Mouse (Mus musculus) 3T3-L1 (cell line): ENCODE data around the gene Mib2.
"Not testable (repeated sequence)": the region's sequence is repeated elsewhere in the genome, so short reads cannot be mapped to it uniquely, and the experiment has no call there.

Source experiments
- DNase-seq: peaks from one replicate; pipeline ENCODE4 v3.0.0-alpha.2; 2015; ENCODE audit warnings: low read depth, low spot score

Gene Mib2

DNA sequence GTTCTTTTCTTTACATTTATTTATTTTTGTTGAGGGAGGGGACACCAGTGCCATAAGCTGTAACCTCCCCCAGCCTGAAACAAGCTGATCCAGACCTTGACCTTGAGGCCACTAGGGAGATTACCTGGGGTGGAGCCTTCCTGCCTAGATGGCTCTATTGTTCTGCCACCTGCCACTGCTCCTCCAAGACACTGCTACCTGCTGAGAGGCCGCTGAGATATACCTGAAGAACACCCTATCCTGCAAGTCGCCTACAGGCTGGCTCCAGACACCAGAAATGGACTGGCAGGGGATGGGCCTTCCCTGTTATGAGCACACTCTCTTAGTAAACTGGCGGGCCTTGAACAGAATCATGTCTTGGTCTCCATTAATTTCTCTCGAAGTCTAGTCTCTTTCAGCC is 1.2 kb upstream of the Mib2 start:
- not testable (repeated sequence) for DNase-seq

DNA sequence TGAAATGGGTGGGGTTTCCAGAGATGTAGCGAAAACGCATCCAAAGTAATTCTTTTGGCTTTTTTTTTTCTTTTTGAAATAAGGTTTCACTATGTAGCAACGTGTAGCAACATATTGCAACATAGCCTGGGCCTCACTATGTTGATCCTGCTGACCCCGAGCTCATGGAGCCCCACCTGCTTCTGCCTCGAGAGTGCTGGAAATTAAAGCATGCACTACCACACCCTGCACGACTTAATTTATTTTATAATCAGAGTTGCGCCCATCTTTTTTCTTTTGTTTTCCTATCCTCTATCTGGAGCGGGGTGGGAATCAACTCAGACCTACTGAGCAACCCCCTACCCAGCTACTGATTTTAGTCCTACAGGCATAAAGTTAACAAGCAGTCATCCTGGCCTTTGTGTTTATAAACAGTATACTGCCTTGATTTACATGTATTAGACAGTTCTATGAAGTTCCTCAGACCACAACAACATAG is 639 bp upstream of the Mib2 start:
- DNase-seq, result no peak

GRCm38 (mm10) chr4:155666903-155667302 is 2.1 kb downstream of the Mib2 start:
- DNase-seq, result no peak

GRCm38 (mm10) chr4:155660641-155661040 is 8.4 kb downstream of the Mib2 start:
- DNase-seq, result peak; percentile 72

GRCm38 (mm10) chr4:155658961-155659360 is 10.0 kb downstream of the Mib2 start:
- no peak for DNase-seq

GRCm38 (mm10) chr4:155656214-155656751 is 12.7 kb downstream of the Mib2 start:
- no peak for DNase-seq

- peak; percentile 41 for DNase-seq
These were observed 14.3 kb downstream of the Mib2 start for GRCm38 (mm10) chr4:155654456-155655298.

GRCm38 (mm10) chr4:155654183-155654455 is 14.9 kb downstream of the Mib2 start:
- no peak for DNase-seq

- DNase-seq, result peak; percentile 64
These were observed 15.4 kb downstream of the Mib2 start for GRCm38 (mm10) chr4:155653451-155654182.

DNA sequence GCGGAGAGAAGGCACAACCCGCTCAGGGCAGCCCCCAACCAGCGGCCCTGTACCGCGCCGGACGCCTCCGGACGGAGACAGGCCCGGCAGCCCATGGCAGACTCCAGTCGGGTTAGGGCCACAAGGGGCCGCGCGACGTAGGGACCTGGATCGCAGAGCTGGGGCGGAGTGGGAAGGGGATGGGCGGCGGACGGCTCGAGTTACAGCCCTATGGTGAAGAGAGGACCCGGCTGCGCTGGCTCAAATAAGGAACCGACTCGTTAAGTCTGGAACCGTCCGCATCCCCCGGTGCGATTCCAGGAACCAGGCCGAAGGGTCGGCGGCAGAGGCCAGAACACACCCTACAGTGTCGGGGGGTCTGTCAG is 15.9 kb downstream of the Mib2 start, which contains the start of gene Mmp23:
Gene Mmp23, minus strand, starts transcription at position 299 of the 365 bp plus-strand sequence.
- peak; percentile 51 for DNase-seq

DNA sequence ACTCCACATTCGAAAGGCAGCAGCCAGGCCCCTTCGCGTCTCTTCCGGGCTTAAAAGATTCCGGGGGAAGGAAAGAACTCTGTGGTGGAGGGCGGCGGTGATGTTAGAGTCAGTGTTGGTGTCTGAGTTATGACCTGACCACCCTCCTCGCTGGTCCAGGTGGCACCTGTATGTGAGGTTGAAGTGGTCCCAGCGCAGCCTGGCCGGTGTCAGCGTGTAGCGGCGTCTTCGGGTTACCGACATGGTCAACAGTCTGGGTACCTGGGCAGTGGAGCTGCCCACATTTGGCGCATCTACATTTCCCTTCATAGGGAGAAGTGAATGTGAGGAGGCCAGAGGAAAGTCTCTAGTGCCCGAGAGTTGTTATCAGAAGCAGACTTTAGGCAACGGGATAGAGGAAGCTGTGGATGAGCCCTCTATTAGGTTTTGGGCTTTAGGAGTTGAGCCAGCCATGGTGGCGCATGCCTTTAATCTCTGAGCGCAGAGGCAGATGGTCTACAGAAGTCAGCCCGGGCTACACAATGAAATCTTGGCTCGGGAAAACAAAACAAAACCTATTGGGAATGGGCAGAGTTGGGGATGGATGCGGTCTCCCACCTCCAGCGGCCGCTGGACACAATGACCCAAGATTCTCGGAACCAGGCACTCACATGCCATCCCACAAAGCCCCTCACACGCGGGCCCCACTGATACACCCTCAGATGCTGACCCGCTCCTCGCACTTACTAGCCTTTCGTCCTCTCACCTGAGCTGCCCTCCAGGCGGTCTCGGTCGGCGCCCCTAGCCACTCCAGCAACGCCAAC is 16.5 kb downstream of the Mib2 start:
- DNase-seq, result peak; percentile 27

GRCm38 (mm10) chr4:155651553-155652269 is 17.3 kb downstream of the Mib2 start:
- DNase-seq, result peak; percentile 83

- no peak for DNase-seq
These were observed 19.6 kb downstream of the Mib2 start for GRCm38 (mm10) chr4:155649355-155649754.

GRCm38 (mm10) chr4:155645721-155646120 is 23.3 kb downstream of the Mib2 start:
- DNase-seq, result no peak

- not testable (repeated sequence) for DNase-seq
These were observed 23.7 kb downstream of the Mib2 start, which contains the start of gene Gm10563 for GRCm38 (mm10) chr4:155645308-155645707. Gene Gm10563 (minus strand): TSS chr4:155645408.

DNA sequence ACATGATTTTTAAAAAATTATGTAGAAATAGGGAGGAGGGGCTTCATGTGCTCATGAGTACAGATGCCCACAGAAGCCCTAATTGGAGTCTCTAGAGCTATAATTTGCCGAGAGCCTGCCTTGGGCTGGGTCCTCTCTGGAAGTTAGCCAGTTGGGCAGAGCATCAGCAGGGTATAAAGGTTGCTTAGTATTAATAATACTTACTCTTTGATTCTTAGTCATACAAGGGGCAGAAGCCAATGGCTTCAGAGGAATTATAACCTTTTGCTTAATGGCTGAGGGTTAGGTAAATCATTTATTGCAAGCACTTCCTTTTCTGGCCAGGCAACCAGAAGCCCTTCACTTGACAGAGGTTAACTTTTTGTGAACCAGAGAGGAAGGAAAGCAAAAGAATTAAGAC is 25.5 kb downstream of the Mib2 start:
- no peak for DNase-seq

GRCm38 (mm10) chr4:155635766-155636499 is 33.1 kb downstream of the Mib2 start:
- no peak for DNase-seq

GRCm38 (mm10) chr4:155630267-155630666 is 38.7 kb downstream of the Mib2 start:
- no peak for DNase-seq

- peak; percentile 99 for DNase-seq
These were observed 44.4 kb downstream of the Mib2 start, which contains the start of gene Cdk11b for GRCm38 (mm10) chr4:155624338-155625291. Gene Cdk11b (plus strand): TSS chr4:155624854.
